Mouse (Mus musculus) adrenal gland, postnatal 36 days (tissue): Measurements from ENCODE around the gene Nr5a2. TPM values are rescaled to one million over a fixed set of nuclear protein-coding genes. Genes with fewer than 3 reads are reported as not detected.

ENCODE experiments used
- DNase-seq, 2 experiments: peaks; one replicate each; pipeline ENCODE4 v3.0.0; 2021; ENCODE audit warnings: mixed read lengths in 1 of 2
- total RNA-seq, 2 experiments: library from RNA; stranded (reverse); gene quantifications; 2 replicates each; pipeline ENCODE4 v1.2.3; 2021

Gene Nr5a2
- total RNA-seq, 2 experiments from 2014 or later, result 2.1 to 4.4 TPM

DNA sequence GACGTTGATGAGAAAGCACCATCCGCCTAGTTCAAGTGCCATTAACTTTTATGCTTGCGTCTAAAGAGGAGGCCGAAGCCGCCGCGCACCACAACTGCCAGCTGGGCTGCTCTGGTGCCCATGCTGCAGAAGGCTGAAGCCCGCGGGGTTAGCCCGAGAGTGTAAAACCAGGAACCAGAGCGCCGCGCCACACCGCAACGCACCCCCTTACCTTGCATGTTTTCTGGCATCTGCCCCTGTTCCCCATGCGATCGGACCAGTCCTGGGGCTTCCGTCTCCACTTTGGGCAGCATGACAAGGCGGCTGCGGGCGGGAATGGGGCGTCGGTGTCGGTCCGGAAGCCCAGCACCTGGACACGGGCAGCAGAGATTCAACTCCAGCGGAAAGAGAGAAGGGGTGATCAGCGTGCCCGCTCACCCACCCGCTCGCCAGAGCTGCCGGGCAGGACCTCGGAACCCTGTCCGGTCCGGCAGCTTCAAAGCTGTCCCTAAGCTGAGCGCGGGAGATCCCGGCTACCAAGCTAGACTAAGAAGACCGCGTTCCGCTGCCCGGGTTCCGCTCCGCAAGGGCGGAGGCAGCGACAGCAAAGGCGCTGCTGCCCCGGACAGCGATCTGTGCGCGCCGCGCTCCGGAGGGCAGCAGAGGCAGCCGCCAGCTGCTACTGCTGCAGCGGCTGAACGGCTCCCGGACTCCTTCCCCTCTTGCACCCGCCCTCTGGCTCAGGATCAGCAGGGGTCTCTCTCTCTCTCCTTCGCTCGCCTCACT, 11.6 kb downstream of the Nr5a2 start:
- DNase-seq, result peak; percentile 73 to 75

DNA sequence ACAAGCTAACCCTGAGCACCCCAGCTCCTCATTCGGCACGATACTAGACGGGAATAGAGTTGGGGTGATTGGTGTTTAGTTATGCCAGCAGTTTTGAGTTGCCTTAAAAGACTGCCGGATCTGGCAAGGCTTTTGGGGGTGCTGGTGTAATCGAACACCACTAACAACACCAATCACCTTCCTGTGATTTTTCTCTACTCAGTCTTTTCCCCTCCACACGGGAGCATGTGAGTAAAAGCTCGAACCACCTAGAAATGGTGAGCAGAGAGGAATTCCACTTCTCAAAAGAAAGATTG, 12.2 kb downstream of the Nr5a2 start:
- no peak for DNase-seq

DNA sequence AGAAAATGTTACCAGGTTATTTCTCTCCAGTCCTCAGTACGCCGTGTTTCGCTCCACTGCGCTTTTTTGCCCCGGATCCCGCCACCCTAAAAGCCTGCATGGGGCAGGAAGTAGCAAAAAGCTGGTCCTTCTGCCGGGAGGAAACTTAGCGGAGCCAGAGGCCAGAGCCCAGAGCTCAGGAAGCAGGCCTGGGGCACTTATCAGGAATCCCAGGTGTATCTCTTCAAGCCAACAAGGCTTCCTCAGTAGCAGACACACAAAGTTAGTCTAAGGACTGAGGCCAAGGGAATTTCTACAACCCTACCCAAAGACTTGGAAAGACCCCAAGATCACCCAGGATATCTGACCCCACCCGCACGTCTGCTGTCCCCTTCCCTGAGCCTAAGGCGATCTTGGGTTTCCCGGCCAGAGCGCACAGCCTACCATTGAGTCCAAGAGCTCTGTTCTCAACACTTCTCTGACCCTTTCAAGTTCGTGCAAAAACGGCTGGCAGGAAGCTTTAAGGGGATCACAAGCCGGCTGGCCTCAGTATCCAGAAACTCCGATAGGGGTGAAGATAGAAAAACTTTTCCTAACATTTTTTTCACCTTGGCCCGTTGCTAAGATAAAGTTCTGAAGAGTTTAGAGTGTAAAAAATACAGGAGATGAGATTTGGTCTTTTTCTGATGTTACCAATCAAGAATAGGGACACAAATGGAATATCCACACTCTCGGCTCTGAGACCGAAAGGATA, 12.7 kb downstream of the Nr5a2 start:
- peak in 1 of 2 experiments; percentile 10 for DNase-seq

DNA sequence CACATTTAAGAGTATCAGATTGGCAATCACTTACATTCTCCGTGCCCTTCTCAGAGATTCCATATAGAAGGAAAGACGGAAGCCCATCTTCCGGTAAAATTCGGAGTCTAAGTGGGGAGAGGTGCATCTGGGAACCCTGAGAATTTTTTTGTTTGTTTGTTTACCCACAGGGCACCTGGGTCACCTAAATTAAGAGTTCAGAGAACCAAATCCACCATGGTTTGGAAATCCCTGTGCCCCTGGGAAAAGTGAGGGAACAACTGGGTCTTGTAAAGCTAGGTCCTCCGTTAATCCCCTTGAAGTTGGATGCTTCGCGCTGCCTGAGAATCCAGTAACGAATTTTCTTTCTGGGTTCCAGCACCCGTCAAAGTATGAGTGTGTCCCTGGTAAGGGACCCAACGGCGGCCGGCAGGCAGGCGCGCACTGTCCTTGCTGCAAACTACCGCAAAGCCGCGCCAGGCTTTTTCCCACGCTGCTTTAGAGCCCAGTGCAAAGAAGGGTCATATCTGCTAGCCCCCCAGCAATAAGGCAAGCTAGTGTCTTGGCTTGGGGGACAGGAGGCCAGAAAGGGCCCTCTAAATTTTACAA, 13.3 kb downstream of the Nr5a2 start:
- peak in 1 of 2 experiments; percentile 16 for DNase-seq

DNA sequence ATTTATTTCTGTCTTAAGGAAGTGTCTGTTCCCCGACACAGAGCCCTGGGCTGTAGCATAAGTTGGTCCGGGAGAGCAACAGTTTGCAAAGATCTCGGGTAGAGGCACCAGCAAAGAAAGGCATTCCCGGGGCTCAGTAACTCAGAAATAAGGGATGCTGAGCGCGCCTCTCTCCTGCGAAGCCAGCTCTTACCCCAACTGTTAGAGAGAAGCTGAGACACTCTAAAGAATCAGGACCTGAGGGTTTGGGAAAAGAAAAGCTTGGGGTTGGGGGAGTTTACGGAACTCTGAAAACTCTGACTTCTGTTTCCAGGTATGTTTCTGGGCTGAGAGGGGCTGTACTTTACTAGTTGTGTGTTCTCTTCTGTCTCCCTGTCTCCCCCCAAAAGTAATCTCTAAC, 13.8 kb downstream of the Nr5a2 start:
- DNase-seq, result no peak

DNA sequence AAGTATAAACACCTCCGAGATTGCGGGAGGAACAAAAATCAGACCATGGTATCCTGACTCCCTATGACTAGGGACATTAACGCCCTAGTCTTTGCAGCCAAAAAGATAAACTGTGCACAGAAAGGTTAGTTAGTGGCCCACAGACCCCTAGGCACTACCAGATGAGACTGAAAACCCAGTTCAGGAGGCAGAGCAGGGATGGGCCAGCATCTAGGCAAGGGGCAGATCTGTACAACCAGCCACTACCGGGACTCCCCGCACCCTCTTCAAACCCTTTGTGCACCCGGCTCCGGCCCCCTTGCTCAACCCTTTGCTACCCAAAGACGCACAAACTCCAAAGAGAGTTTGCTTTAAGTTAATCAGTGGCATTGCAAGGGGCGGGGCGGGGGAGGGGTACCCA, 14.4 kb downstream of the Nr5a2 start:
- peak in 1 of 2 experiments; percentile 19 for DNase-seq

DNA sequence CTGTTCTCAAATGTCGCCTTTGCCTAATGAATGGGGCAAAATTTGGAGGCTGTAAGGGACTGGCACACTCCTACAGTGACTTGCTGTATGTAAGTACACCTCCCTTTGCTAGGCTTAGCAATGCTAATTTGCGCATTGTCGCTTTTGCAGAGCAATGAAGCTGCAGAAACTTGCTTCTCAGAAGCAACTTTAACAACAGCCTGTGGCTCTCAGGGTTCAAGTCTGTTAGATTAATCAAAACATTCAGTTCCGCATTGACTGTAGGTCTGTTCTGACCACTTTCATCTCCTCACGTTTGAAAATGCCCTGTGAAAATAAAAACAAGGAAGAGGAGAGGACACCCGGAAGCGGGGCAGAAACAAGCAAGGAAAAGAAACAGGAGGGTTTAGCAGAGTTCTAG, 14.8 kb downstream of the Nr5a2 start:
- no peak for DNase-seq

DNA sequence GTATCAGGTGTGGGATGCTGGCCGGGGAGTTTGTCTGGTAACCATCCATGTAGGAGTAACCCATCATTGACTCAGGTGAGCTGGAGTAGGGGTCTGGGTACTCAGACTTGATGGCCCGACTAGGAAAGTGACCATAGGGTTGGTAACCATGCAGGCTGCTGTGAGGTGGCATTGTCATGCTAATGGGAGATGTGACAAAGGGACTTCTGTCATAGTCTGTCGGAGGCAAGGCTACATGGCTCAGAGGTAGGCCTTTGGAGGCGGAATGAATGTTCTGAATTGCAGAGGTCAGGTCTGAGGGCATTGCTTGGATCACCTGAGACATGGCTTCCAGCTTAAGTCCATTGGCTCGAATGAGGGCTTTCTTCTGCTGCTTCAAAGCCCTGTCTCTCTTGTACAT, 19.6 kb downstream of the Nr5a2 start:
- no peak for DNase-seq

DNA sequence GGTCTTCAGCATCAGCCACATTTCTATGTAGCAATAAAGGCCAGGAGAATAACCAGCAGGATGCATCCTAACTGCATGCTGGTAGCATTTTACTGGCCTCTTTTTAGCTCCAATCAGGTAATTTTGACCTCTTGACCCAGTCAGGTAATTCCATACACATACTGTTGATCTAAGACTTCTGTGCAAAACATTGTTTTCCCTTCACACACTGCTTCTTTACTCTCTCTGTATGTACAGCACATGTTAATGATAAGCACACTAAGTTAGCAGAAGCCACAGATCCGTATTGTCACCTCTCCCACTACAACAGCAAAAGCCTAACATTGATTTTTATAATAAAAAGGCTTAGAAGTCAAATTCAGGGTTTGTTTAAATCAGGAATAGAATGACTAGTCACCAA, 21.0 kb downstream of the Nr5a2 start:
- no peak for DNase-seq

DNA sequence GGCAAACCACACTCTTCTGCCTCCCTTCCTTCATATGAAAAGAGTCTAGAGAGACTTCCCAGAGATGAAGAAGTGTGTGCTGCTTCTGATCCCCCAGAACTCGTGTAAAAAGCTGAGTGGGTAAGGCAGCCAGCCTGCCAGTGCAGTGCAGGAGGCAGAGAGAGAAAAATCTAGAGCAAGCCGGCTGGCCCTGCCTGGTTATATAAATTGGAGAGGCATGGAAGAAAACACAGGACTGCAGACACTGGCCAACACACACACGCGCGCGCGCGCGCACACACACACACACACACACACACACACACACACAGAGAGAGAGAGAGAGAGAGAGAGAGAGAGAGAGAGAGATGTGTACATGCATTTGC, 24.3 kb downstream of the Nr5a2 start:
- DNase-seq, result no peak

DNA sequence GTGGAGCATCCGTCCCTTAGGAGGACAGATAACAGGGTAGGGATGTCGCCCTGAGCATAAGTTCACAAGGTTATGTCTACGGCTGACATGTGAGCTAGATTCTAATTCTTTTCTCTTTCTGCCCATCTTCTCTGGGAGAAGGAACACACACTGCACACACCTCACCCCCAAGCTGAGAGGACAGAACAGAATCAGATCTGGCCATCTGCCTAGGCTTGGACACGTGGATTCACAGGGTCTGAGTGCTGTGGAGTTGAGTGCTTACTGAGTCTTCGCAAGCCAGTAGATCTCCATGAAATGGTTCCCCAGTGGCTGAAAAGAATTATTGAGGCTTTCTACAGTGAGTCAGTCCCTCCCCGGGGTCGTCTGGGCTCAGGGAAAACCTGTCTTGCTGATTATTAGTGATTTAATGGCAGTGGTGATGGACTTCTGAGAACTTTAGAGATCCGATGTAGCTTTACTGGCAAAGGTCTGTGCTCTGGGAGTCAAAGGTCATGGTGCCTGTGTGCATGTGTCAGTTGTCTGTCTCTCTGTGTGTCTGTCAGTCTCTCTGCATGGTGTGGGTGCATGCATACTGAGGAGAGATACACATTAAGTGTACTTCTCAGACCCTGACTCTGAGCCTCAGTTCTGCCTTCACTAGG, 24.8 kb downstream of the Nr5a2 start:
- no peak for DNase-seq

DNA sequence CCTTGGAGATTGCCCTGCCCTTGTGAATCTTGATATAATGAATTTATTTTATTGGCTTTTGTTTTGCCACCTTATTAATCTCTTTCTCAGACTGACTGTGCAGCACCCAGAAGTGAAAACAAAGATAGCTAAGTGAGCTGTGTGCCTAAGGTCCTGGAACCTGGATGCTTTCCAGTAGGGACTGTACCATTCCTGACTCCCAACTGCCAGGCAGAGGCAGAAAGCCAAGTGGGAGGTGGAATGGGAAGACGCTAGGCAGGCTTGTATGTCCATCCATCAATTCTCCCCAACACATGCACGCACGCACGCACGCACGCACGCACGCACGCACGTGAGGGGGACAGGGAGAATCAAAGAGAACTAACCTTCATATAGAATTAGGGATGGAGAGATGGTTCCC, 26.2 kb downstream of the Nr5a2 start:
- DNase-seq, result peak in 1 of 2 experiments; percentile 37

DNA sequence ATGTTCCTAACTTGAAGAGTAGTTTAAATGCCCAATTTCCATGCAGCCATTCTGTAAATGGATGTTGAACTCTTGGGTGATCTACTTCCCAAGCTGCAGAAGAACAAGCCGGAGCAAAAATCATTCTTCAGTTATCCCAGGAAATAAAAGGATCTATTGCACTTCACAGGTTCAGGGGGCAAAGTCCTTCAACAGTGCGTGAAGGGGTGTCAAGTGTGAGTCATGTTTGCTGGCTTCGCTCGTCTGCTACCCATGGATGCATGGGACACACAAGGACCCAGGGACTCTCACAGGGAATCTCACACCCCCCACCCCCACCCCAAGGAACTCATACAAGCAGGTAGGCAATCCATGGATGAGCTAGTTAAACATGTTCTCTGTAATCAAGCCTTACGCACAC, 29.2 kb downstream of the Nr5a2 start:
- DNase-seq, result no peak

DNA sequence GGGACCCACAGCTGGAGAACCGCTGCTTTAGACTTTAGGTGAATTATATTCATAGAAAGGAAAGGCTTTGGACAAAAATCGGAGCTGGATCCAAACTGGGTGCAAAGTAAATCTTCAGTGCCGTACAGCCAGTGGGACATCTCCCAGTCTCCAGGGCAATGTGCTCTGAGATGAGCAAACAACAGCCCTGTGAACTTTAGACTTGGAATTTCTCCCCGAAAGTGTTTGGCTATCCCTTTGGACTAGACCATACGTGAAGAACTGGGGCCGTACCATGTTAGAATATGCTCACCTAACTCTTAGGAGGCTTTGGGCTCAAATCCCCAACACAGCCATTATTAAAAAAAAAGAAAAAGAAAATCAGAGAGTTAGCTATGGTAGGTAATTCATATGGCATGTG, 30.5 kb downstream of the Nr5a2 start:
- DNase-seq, result no peak

DNA sequence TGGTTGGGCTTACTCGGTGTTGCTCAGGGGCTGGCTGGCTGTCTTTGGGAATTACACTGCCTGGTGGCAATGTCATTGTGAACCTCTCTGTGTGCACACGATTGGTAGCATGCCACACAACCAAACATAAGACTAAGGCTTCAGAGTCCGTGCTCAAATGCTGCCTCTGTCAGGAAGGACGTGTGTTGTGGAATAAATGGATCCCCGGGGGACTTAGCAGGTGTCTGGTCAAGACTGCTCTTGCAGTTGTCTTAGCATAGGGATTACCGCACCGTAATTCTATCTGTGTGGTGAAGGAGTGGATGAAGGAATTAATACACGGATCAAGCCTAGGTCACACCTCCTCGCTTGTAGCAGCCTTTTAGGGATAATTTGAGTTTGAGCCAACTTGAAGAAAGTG, 32.8 kb downstream of the Nr5a2 start:
- DNase-seq, result no peak

DNA sequence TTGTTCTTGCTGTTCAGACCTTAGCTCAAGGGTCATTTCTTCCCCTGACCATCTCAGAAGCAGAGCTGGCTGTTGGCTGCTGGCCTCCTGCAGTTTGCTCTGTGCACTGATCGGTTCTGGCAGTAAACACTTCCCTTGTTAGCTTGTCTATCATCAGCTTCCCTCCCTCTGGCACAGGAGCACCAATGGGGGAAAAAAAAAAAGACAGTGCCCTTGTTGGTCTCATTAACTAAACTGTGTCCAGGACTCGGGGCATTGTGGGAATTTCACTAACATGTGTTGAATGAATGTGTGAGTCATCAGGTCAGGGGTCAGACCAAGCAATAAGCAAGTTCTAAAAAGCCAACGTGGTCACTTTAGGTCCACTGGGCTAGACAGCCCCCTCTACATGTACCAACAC, 34.2 kb downstream of the Nr5a2 start:
- no peak for DNase-seq

DNA sequence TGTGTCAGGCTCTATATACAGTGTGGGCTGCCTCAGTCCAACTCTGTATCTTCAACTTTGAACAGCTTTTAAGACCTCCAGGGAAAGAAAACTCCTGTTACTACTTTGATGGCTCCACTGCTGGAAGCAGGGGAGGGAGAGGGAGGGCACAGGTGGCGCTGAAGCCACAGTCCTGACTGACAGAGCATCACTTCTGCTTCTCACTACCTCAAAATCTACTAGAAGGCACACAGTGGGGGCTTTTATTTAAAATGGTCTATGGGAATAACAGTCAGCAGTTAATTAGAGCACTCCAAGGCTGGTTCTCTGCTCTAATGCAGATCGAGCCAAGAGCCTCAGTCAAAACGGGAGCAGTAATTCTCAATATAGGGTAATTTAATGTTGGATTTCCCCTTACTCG, 40.2 kb downstream of the Nr5a2 start:
- DNase-seq, result no peak

DNA sequence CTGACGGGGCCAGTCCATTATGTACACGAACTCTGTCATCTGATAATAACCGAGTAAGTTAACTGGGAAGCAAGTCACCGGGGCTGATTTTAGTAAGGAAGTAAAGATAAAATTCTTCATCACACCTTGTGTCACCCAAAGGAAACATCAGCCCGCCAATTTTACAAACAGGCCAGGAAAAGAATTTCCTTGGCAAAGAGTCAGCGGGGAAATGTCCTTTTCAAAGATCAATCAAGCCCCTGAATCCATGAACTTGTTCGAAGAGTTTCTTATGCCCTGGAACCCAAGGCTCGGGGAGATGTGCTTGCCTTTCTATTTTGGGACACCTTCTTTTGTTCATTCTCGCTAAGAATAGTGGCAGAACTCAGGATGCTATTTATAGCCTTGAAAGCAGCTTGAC, 41.5 kb downstream of the Nr5a2 start:
- no peak for DNase-seq

DNA sequence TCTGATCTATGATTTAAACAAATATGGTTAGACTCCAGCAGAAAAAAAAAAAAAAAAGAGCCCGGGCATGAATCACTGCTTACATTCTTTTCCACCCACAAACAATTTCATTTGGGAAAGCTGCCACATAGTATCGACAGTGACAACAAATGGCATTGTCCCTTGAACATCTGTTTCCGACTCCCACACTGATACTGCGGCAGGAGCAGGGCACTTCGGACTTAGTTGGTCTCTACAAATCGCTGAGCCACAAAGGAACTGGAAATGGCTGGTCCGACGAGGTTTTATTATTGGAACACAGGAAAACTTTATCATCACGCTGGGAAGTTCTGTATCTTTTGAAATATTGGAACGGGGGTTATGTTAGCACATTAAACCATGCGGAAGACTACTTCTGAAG, 44.8 kb downstream of the Nr5a2 start:
- peak; percentile 39 to 45 for DNase-seq

DNA sequence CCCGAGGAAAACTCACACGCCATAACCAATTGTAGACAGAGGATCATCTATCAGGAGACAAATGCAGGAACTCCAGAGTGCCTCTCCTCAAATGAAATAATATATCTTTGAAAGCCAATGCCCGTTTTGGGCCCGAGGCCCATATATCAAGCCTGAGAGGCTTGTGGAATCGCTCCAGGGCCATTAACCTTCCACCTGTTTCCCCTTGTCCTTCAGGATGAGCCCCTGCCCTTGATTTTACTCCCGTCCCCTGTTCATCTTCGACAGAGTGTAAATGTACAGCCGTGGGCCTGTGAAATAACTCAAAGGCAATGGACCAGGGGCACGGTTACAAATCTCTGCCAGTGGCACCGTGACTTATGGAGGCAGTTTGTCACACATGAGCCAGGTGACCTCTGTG, 48.3 kb downstream of the Nr5a2 start:
- peak; percentile 20 to 22 for DNase-seq

DNA sequence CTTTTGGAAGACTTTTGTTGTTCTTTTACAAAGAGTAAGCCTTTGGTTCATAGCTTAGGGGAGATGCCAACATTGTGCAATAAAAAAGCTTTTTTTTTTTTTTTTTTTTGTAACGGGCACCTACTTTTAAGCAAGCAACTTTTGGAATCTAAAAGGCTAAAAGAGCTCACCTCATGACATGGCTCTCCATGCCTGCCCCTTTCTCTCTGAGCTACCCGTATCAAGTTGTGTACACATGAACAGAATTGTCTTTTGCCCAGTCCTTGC, 48.7 kb downstream of the Nr5a2 start:
- no peak for DNase-seq

DNA sequence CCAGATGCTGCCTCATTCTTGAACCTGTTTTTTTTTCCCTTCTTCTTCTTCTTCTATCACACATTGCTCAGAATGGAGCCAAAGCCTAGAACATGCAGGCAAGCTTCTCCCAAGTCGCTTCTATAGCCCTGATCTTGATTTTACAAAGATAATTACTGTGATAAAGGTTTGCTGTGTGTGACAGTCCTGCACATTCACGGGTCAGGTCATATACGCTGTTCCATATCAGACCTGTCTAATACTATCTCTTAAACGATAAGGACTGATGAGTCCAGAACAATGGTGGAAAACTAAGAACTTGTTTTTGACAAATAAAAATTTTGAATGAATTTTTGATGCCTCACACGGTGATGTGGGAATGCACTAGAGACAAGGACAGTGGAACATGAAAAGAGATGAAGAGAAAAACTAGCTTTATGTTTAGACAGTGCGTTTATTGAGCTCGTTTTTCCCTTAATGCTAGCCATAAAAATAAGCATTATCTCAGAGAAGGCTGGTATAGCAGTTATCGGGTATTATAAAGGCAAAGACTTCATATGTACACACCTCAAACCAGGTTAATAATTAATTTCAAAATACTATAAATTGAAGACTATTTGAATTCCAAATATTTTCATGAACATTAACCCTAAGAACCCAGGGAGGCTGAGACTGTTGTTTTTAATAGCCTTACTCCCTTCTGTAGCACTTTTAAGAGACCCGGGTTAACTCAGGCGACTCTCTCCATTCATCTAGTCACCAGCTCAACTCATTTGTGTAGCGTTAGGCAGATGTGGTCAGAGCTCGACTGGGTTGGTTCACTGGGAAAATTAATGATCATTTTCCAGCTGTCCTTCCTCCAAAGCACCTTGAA, 49.3 kb downstream of the Nr5a2 start:
- peak; percentile 21 to 30 for DNase-seq

DNA sequence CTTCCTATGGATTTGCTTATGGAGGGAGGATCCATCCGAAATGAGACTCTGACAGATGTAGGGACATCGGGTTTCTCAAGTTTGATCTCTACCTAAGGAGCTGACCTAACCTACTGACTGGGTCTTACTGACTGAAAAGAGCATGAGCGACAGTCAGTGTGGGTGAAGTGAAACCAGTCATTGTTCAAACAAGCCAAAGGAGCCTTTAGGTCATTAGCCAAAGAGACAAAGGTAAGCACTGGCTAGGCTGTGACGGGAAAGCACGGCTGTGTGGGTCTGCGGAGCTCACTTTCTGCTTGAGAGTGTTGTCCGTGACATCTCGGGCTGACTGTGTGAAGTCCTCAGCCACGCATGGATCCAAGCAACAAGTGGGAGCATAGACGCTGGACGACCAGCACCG, 50.1 kb downstream of the Nr5a2 start:
- DNase-seq, result no peak
